1 mouse cellular context compared by ENCODE assay signal in genomic region chr17:8326877-8327276, GRCm38 (mm10). TPM values are rescaled to one million over a fixed set of nuclear protein-coding genes. Genes with fewer than 3 reads are reported as not detected.
"Had no signal": no experiment of that assay in that cellular context is flagged by ENCODE, and none has a peak within 500 bp of the region (broad histone marks: within the 10 kb centered on the region; RNA-seq: fewer than 3 reads in every experiment).

No protein-coding gene starts in this region.

RNA-seq across cellular contexts. Expression of gene T2, which starts 28.9 kb away (rescaled TPM):
- polyA plus RNA-seq: spleen, adult 2 months had no signal
